Mouse (Mus musculus): ENCODE measurements around the gene Zbtb43. TPM values are rescaled to one million over a fixed set of nuclear protein-coding genes. Genes with fewer than 3 reads are reported as not detected.

The Zbtb43 gene
- polyA plus RNA-seq, 1 experiment from 2014 or later: 6.9 TPM

Other genes starting within 250 kb of the Zbtb43 start
- gene Ralgps1, start 97.1 kb downstream of the Zbtb43 start, polyA plus RNA-seq (2015; fragmentation: Nextera tagmentation; extraction: Ambion mirVana): 0.63 TPM in 2 replicates
- gene Zbtb34, start 37.2 kb downstream of the Zbtb43 start, polyA plus RNA-seq (2015; fragmentation: Nextera tagmentation; extraction: Ambion mirVana): 1.4 and 1.7 TPM in 2 replicates
- gene Lmx1b, start 172.0 kb upstream of the Zbtb43 start, polyA plus RNA-seq (2015; fragmentation: Nextera tagmentation; extraction: Ambion mirVana): not detected in 2 replicates

All from liver, embryonic 13.5 days (tissue).